Mouse (Mus musculus) E14TG2a.4 (cell line): ENCODE measurements around the gene Cds1.

Experiments
- CTCF ChIP-seq: conservative IDR thresholded peaks from 2 replicates; pipeline ENCODE4 v1.5.1; 2014; ENCODE audit warnings: low read length
- NANOG ChIP-seq: IDR thresholded peaks from 2 replicates; pipeline ENCODE4 v1.6.1; 2014; ENCODE audit warnings: borderline replicate concordance, low read length, mixed read lengths
- POU5F1 ChIP-seq: IDR thresholded peaks from 2 replicates; pipeline ENCODE4 v1.6.1; 2014; ENCODE audit warnings: low read length, borderline replicate concordance

- TF ChIP-seq CTCF (no peak), POU5F1 (no peak), NANOG (no peak)
Observed at GRCm38 (mm10) chr5:101828932-101829331, 64.0 kb downstream of the Cds1 start.
